Mouse (Mus musculus) limb, embryonic 10.5 days (tissue): ENCODE data around the gene Dgcr2. TPM values are rescaled to one million over a fixed set of nuclear protein-coding genes. Genes with fewer than 3 reads are reported as not detected.

ENCODE experiments used
- DNase-seq: peaks from one replicate; pipeline ENCODE4 v3.0.0-alpha.2; 2017; ENCODE audit warnings: low spot score
- H3K27ac ChIP-seq: fragments of 300-500 bp; sonication (generic); 2 replicates; pipeline ENCODE4 v1.5.1; 2016; ENCODE audit warnings: mild to moderate bottlenecking
- H3K27me3 ChIP-seq: fragments of 300-500 bp; sonication (generic); 2 replicates; pipeline ENCODE4 v1.6.1; 2016; ENCODE audit warnings: low read depth, mild to moderate bottlenecking; ENCODE audit not compliant: poor library complexity, severe bottlenecking
- H3K36me3 ChIP-seq: fragments of 300-500 bp; sonication (generic); 2 replicates; pipeline ENCODE4 v1.6.1; 2016; ENCODE audit warnings: mild to moderate bottlenecking, moderate library complexity
- H3K4me1 ChIP-seq: fragments of 300-500 bp; sonication (generic); 2 replicates; pipeline ENCODE4 v1.6.1; 2016
- H3K4me3 ChIP-seq: fragments of 300-500 bp; sonication (generic); 2 replicates; pipeline ENCODE4 v1.5.1; 2016; ENCODE audit warnings: mild to moderate bottlenecking, moderate library complexity
- H3K9me3 ChIP-seq: fragments of 300-500 bp; sonication (generic); replicated peaks from 2 replicates; pipeline ENCODE4 v1.6.1; 2016; ENCODE audit warnings: mild to moderate bottlenecking
- WGBS: fragments of 180-500 bp; shearing (Covaris S2); methylation state at CpG from one replicate; pipeline ENCODE4 v1.1.7; 2016; 5-methylcytosine and 5-hydroxymethylcytosine counted together
- polyA plus RNA-seq: library from polyadenylated mRNA; unstranded; fragments of >200 nt; fragmentation: Nextera tagmentation; extraction: Ambion mirVana; gene quantifications from 2 replicates; pipeline ENCODE4 v1.2.1, GENCODE M21; 2016

The Dgcr2 gene
- polyA plus RNA-seq, 1 experiment from 2014 or later, result 116 TPM

GRCm38 (mm10) chr16:17858592-17858991 lies 39.8 kb downstream of the Dgcr2 start:
- H3K27ac ChIP-seq, result no peak overlapping the region
- no peaks in the 10 kb centered on the region for H3K27me3 ChIP-seq
- H3K36me3 ChIP-seq, result peaks cover 92% of the 10 kb centered on the region
- DNase-seq, result no peak
- no peak overlapping the region for H3K4me3 ChIP-seq
- H3K4me1 ChIP-seq, result no peaks in the 10 kb centered on the region
- no peaks in the 10 kb centered on the region for H3K9me3 ChIP-seq

- Histone ChIP-seq H3K9me3 (no peaks in the 10 kb centered on the region), H3K27ac (no peak overlapping the region), H3K27me3 (no peaks in the 10 kb centered on the region), H3K36me3 (peaks cover 96% of the 10 kb centered on the region), H3K4me1 (no peaks in the 10 kb centered on the region), H3K4me3 (no peak overlapping the region)
- WGBS, result 94% methylated on average over 7 of the region's 7 CpGs
- no peak for DNase-seq
Observed at GRCm38 (mm10) chr16:17857157-17857556, 41.2 kb downstream of the Dgcr2 start.

- peaks cover 97% of the 10 kb centered on the region for H3K36me3 ChIP-seq
- H3K27ac ChIP-seq, result no peak overlapping the region
- H3K4me1 ChIP-seq, result no peaks in the 10 kb centered on the region
- no peaks in the 10 kb centered on the region for H3K9me3 ChIP-seq
- H3K4me3 ChIP-seq, result no peak overlapping the region
- DNase-seq, result no peak
- WGBS, result 84% methylated on average over 2 of the region's 2 CpGs
- H3K27me3 ChIP-seq, result no peaks in the 10 kb centered on the region
Observed at GRCm38 (mm10) chr16:17853263-17853662, 45.1 kb downstream of the Dgcr2 start.

- no peak overlapping the region for H3K27ac ChIP-seq
- H3K4me1 ChIP-seq, result no peaks in the 10 kb centered on the region
- peaks cover 97% of the 10 kb centered on the region for H3K36me3 ChIP-seq
- 100% methylated on average over 1 of the region's 1 CpGs for WGBS
- no peak overlapping the region for H3K4me3 ChIP-seq
- H3K9me3 ChIP-seq, result no peaks in the 10 kb centered on the region
- no peaks in the 10 kb centered on the region for H3K27me3 ChIP-seq
- DNase-seq, result no peak
Observed at GRCm38 (mm10) chr16:17851860-17852259, 46.5 kb downstream of the Dgcr2 start.

GRCm38 (mm10) chr16:17851331-17851730 lies 47.0 kb downstream of the Dgcr2 start:
- H3K4me3 ChIP-seq, result no peak overlapping the region
- H3K36me3 ChIP-seq, result peaks cover 97% of the 10 kb centered on the region
- 95% methylated on average over 5 of the region's 5 CpGs for WGBS
- no peaks in the 10 kb centered on the region for H3K4me1 ChIP-seq
- no peak for DNase-seq
- no peaks in the 10 kb centered on the region for H3K9me3 ChIP-seq
- H3K27ac ChIP-seq, result no peak overlapping the region
- no peaks in the 10 kb centered on the region for H3K27me3 ChIP-seq

- no peak for DNase-seq
- Histone ChIP-seq H3K27me3 (no peaks in the 10 kb centered on the region), H3K4me3 (no peak overlapping the region), H3K27ac (no peak overlapping the region), H3K4me1 (no peaks in the 10 kb centered on the region), H3K36me3 (peaks cover 98% of the 10 kb centered on the region), H3K9me3 (no peaks in the 10 kb centered on the region)
- 85% methylated on average over 6 of the region's 6 CpGs for WGBS
Observed at GRCm38 (mm10) chr16:17849486-17849885, 48.9 kb downstream of the Dgcr2 start.

GRCm38 (mm10) chr16:17848928-17849327 lies 49.4 kb downstream of the Dgcr2 start:
- DNase-seq, result peak; percentile 45
- H3K27ac ChIP-seq, result 0 out of 2 replicates have a peak overlapping the region, but pooled peaks have one; percentile 3
- H3K27me3 ChIP-seq, result no peaks in the 10 kb centered on the region
- H3K9me3 ChIP-seq, result no peaks in the 10 kb centered on the region
- H3K4me1 ChIP-seq, result no peaks in the 10 kb centered on the region
- no peak overlapping the region for H3K4me3 ChIP-seq
- WGBS, result 45% methylated on average over 1 of the region's 1 CpGs
- H3K36me3 ChIP-seq, result peaks cover 98% of the 10 kb centered on the region

- DNase-seq, result no peak
- 0 out of 2 replicates have a peak overlapping the region, but pooled peaks have one; percentile 3 for H3K27ac ChIP-seq
- 94% methylated on average over 6 of the region's 6 CpGs for WGBS
- peaks cover 98% of the 10 kb centered on the region for H3K36me3 ChIP-seq
- no peaks in the 10 kb centered on the region for H3K27me3 ChIP-seq
- no peaks in the 10 kb centered on the region for H3K9me3 ChIP-seq
- H3K4me1 ChIP-seq, result no peaks in the 10 kb centered on the region
- no peak overlapping the region for H3K4me3 ChIP-seq
Observed at GRCm38 (mm10) chr16:17848431-17848830, 49.9 kb downstream of the Dgcr2 start.

GRCm38 (mm10) chr16:17843701-17844365 lies 54.5 kb downstream of the Dgcr2 start:
- H3K27me3 ChIP-seq, result no peaks in the 10 kb centered on the region
- H3K4me1 ChIP-seq, result no peaks in the 10 kb centered on the region
- H3K36me3 ChIP-seq, result peaks cover 90% of the 10 kb centered on the region
- no peak for DNase-seq
- no peak overlapping the region for H3K27ac ChIP-seq
- no peaks in the 10 kb centered on the region for H3K9me3 ChIP-seq
- no peak overlapping the region for H3K4me3 ChIP-seq
- WGBS, result 90% methylated on average over 10 of the region's 10 CpGs

GRCm38 (mm10) chr16:17842437-17842836 lies 55.9 kb downstream of the Dgcr2 start:
- Histone ChIP-seq H3K36me3 (peaks cover 80% of the 10 kb centered on the region), H3K9me3 (no peaks in the 10 kb centered on the region), H3K4me1 (no peaks in the 10 kb centered on the region), H3K27ac (no peak overlapping the region), H3K27me3 (peaks cover 6% of the 10 kb centered on the region; the same call in 1 of the 2 replicates), H3K4me3 (no peak overlapping the region)
- DNase-seq, result no peak
- WGBS, result 94% methylated on average over 7 of the region's 7 CpGs

GRCm38 (mm10) chr16:17839976-17840375 lies 58.4 kb downstream of the Dgcr2 start:
- peaks cover 31% of the 10 kb centered on the region for H3K27me3 ChIP-seq
- no peaks in the 10 kb centered on the region for H3K9me3 ChIP-seq
- no peaks in the 10 kb centered on the region for H3K4me1 ChIP-seq
- H3K27ac ChIP-seq, result no peak overlapping the region
- H3K36me3 ChIP-seq, result peaks cover 56% of the 10 kb centered on the region
- DNase-seq, result no peak
- 90% methylated on average over 4 of the region's 4 CpGs for WGBS
- no peak overlapping the region for H3K4me3 ChIP-seq

GRCm38 (mm10) chr16:17838051-17838450 lies 60.3 kb downstream of the Dgcr2 start, which contains the start of gene Car15:
Gene Car15 (minus strand): TSS chr16:17838364.
- WGBS, result 83% methylated on average over 6 of the region's 6 CpGs
- DNase-seq, result no peak
- H3K36me3 ChIP-seq, result peaks cover 37% of the 10 kb centered on the region
- peaks cover 16% of the 10 kb centered on the region for H3K4me1 ChIP-seq
- H3K4me3 ChIP-seq, result no peak within 1 kb of the TSS
- no peaks in the 10 kb centered on the region for H3K9me3 ChIP-seq
- peaks cover 50% of the 10 kb centered on the region for H3K27me3 ChIP-seq
- H3K27ac ChIP-seq, result no peak within 1 kb of the TSS

- H3K36me3 ChIP-seq, result peaks cover 11% of the 10 kb centered on the region
- WGBS, result 66% methylated on average over 13 of the region's 13 CpGs
- peaks cover 76% of the 10 kb centered on the region for H3K27me3 ChIP-seq
- H3K4me3 ChIP-seq, result no peak overlapping the region
- H3K9me3 ChIP-seq, result no peaks in the 10 kb centered on the region
- peaks cover 41% of the 10 kb centered on the region for H3K4me1 ChIP-seq
- DNase-seq, result peak; percentile 35
- no peak overlapping the region for H3K27ac ChIP-seq
Observed at GRCm38 (mm10) chr16:17835481-17835880, 62.9 kb downstream of the Dgcr2 start.
